Mouse (Mus musculus) ovary, adult 2 months (tissue): ENCODE measurements around the gene Ang2. TPM values are rescaled to one million over a fixed set of nuclear protein-coding genes. Genes with fewer than 3 reads are reported as not detected.

Experiments used
- polyA plus RNA-seq: library from polyadenylated mRNA; depleted of rRNA; stranded (reverse); fragments of >200 nt; gene quantifications from 2 replicates; pipeline ENCODE4 v1.2.3, GENCODE M21; 2012; rRNA removed

The Ang2 gene
- not detected in 2 replicates for polyA plus RNA-seq

DNA sequence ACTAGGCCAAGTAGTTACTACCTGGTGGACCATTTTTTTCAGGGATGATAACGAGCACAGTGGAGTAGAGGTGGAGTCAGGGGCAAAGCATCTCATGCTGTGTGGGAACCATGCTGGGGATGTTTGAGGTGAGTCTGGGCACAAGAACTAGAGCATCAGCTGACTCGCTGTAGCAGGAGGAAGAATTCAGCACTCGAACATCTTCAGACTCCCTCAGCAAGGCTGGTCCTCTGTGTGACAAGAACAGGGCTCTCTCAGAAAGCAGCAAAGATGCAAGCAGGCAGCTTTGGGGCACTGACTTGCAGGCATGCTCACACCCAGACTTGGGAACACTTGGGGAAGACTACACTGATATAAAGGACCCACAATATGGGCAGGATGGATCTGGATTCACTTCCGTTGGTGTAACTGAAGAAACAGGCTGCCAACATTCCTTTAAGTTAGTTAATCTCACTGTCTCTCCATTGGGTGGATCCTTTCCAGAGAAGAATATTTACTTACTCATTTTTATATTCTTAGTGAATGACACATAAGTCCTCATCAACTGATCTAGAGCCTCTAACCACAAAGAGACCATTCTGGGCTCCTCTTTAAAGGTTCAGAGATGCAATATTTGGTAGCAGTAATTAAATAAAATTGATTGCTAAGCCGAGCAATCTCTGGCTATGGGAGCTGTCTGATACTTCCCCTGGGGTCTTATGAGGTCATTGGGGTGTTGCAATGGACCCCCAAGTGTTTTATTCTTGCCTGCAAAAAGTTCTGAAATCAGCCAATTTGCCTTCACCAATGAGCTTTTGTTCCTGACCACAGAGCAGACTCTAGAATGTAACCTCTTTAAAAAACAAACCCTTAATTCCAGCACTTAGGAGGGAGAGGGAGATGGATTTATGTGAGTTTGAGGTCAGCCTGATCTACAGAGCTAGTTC, at the start of gene Ang2:
Gene Ang2, minus strand, starts transcription at position 51 of the 926 bp plus-strand sequence.

DNA sequence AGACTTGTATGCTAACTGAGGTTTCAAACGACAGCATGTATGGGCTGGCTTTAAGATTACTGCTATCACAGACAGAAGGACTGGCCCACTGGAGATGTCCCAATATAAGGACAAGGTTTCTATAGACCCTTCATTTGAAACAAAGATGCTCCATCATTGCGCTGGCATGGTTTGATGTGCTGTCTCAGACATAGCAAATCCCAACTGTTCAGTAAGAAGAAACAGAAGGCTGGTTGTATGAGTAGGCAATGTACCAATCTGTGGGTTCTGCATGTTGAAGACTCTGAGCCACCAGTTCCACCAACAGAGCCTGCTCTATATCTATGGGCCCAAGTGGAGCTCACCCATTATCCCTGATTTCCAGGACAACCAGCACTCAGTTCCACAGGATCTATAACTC, 4.2 kb upstream of the Ang2 start, which contains the start of gene Ear14:
Gene Ear14, plus strand, starts transcription at position 277 of the 400 bp plus-strand sequence.

DNA sequence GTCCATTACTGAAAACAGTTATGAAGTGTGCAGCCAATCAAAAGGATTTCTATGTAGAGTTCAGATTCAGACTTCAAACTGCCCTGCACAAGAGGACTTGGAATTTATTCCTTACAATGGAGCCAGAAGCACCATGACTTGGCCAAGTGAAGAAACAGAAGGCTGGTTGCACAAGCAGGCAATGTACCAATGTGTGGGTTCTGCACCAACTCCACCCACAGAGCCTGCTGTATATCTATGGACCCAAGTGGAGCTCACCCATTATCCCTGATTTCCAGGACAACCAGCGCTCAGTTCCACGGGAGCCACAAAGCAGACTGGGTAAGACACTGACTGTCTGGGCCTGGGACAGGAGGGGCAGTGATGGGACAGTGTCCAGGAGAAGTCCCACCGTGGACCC, 37.0 kb downstream of the Ang2 start, which contains the start of gene Rnase2b:
Gene Rnase2b, plus strand, starts transcription at position 285 of the 400 bp plus-strand sequence.

DNA sequence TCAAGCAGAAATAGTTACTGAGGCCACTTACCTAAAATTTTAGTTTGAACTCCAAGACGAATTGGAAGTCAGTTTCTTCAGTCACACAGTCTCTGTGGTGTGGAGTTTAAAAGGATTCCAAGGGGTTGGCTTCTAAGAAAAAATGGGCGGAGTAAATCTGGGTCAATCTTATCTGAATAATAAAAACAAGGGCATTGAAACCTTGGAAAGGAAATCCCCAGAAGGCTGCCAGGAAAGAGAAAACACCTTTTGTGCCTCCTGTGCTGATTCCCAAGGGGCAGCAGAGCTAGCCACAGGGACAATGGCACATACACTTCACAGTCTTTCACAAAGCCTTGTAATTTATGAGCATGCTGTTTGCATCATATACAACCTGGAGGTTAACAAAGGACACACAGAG, 52.3 kb downstream of the Ang2 start, which contains the start of gene Rnase1:
Gene Rnase1, minus strand, starts transcription at position 101 of the 400 bp plus-strand sequence.

Other genes starting within 250 kb of the Ang2 start
- gene Pnp2, start 243.2 kb downstream of the Ang2 start, polyA plus RNA-seq, result 0.19 and 0.47 TPM in 2 replicates
- gene Rnase10, start 191.4 kb downstream of the Ang2 start, polyA plus RNA-seq, result 0.10 TPM in 1 of 2 replicates, not detected in the other
- gene Rnase9, start 157.3 kb downstream of the Ang2 start, polyA plus RNA-seq, result not detected in 2 replicates
- not detected in 2 replicates for gene Rnase11, start 149.0 kb downstream of the Ang2 start, polyA plus RNA-seq
- gene Rnase12, start 141.5 kb downstream of the Ang2 start, polyA plus RNA-seq, result not detected in 2 replicates
- gene Olfr750, start 124.7 kb downstream of the Ang2 start, polyA plus RNA-seq, result not detected in 2 replicates
- 110 and 159 TPM in 2 replicates for gene Rnase4, start 108.1 kb downstream of the Ang2 start, polyA plus RNA-seq
- gene Ang, start 108.0 kb downstream of the Ang2 start, polyA plus RNA-seq, result 10.7 and 12.1 TPM in 2 replicates
- 0.15 TPM in 1 of 2 replicates, not detected in the other for gene Eddm3b, start 84.7 kb downstream of the Ang2 start, polyA plus RNA-seq
- 3.7 and 4.9 TPM in 2 replicates for gene Rnase6, start 75.2 kb downstream of the Ang2 start, polyA plus RNA-seq
- 1.7 and 3.5 TPM in 2 replicates for gene Rnase1, start 52.4 kb downstream of the Ang2 start, polyA plus RNA-seq
- not detected in 2 replicates for gene Rnase2b, start 36.9 kb downstream of the Ang2 start, polyA plus RNA-seq
- gene Ear14, start 4.2 kb upstream of the Ang2 start, polyA plus RNA-seq, result not detected in 2 replicates
- gene Rnase2a, start 57.0 kb upstream of the Ang2 start, polyA plus RNA-seq, result not detected in 2 replicates
- gene Gm7247, start 162.6 kb upstream of the Ang2 start, polyA plus RNA-seq, result not detected in 2 replicates
- not detected in 2 replicates for gene Vmn2r88, start 211.7 kb upstream of the Ang2 start, polyA plus RNA-seq